Mouse (Mus musculus) limb, embryonic 12.5 days (tissue): ENCODE data around the gene Smco1. TPM values are rescaled to one million over a fixed set of nuclear protein-coding genes. Genes with fewer than 3 reads are reported as not detected.
"Not testable (repeated sequence)": the region's sequence is repeated elsewhere in the genome, so short reads cannot be mapped to it uniquely, and the experiment has no call there.

Source experiments
- ATAC-seq: fragments of 200-750 bp; cut with Nextera tagmentation; 2 replicates; pipeline ENCODE4 v1.8.0; 2017; ENCODE audit warnings: low read depth, moderate TSS enrichment; ENCODE audit not compliant: insufficient number of reproducible peaks, insufficient read depth, low FRiP score, low TSS enrichment
- H3K27ac ChIP-seq: fragments of 300-500 bp; sonication (generic); 2 replicates; pipeline ENCODE4 v1.5.1; 2016; ENCODE audit warnings: mild to moderate bottlenecking, moderate library complexity
- H3K27me3 ChIP-seq: fragments of 300-500 bp; sonication (generic); 2 replicates; pipeline ENCODE4 v1.6.1; 2016; ENCODE audit warnings: mild to moderate bottlenecking, moderate library complexity
- H3K36me3 ChIP-seq: fragments of 300-500 bp; sonication (generic); 2 replicates; pipeline ENCODE4 v1.6.1; 2016; ENCODE audit warnings: mild to moderate bottlenecking, moderate library complexity
- H3K4me1 ChIP-seq: fragments of 300-500 bp; sonication (generic); replicated peaks from 2 replicates; pipeline ENCODE4 v1.6.1; 2016
- H3K4me2 ChIP-seq: fragments of 300-500 bp; sonication (generic); 2 replicates; pipeline ENCODE4 v1.6.1; 2016; ENCODE audit warnings: mild to moderate bottlenecking, moderate library complexity
- H3K4me3 ChIP-seq: fragments of 300-500 bp; sonication (generic); replicated peaks from 2 replicates; pipeline ENCODE4 v1.5.1; 2016; ENCODE audit warnings: mild to moderate bottlenecking
- H3K9ac ChIP-seq: fragments of 300-500 bp; sonication (generic); replicated peaks from 2 replicates; pipeline ENCODE4 v1.6.1; 2016; ENCODE audit warnings: mild to moderate bottlenecking, moderate library complexity
- H3K9me3 ChIP-seq: fragments of 300-500 bp; sonication (generic); 2 replicates; pipeline ENCODE4 v1.6.1; 2016; ENCODE audit warnings: mild to moderate bottlenecking, moderate library complexity
- WGBS: fragments of 180-500 bp; shearing (Covaris S2); methylation state at CpG from one replicate; pipeline ENCODE4 v1.1.7; 2016; 5-methylcytosine and 5-hydroxymethylcytosine counted together
- polyA plus RNA-seq: library from polyadenylated mRNA; unstranded; fragments of >200 nt; fragmentation: Nextera tagmentation; extraction: Ambion mirVana; gene quantifications from 2 replicates; pipeline ENCODE4 v1.2.1, GENCODE M21; 2016

The Smco1 gene
- polyA plus RNA-seq, 1 experiment from 2014 or later: not detected

- Histone ChIP-seq H3K27me3 (no peaks in the 10 kb centered on the region), H3K4me3 (no peak overlapping the region), H3K9ac (no peak overlapping the region), H3K27ac (no peak overlapping the region), H3K9me3 (peaks cover 3% of the 10 kb centered on the region; the same call in 1 of the 2 replicates), H3K4me2 (no peak overlapping the region), H3K4me1 (peaks cover 8% of the 10 kb centered on the region; the same call in 1 of the 2 replicates), H3K36me3 (peaks cover 4% of the 10 kb centered on the region)
- 86% methylated on average over 6 of the region's 6 CpGs for WGBS
- ATAC-seq: no peak
Measured at GRCm38 (mm10) chr16:32275041-32275440, 3.8 kb downstream of the Smco1 start.

- no peak for ATAC-seq
- Histone ChIP-seq H3K27ac (no peak overlapping the region), H3K4me1 (peaks cover 10% of the 10 kb centered on the region; the same call in 1 of the 2 replicates), H3K27me3 (no peaks in the 10 kb centered on the region), H3K9ac (no peak overlapping the region), H3K36me3 (peaks cover 12% of the 10 kb centered on the region), H3K4me2 (no peak overlapping the region), H3K4me3 (no peak overlapping the region), H3K9me3 (peaks cover 6% of the 10 kb centered on the region; the same call in 1 of the 2 replicates)
- WGBS: 74% methylated on average over 1 of the region's 1 CpGs
Measured at GRCm38 (mm10) chr16:32275830-32276229, 4.6 kb downstream of the Smco1 start.

- peaks cover 27% of the 10 kb centered on the region for H3K36me3 ChIP-seq
- peaks cover 10% of the 10 kb centered on the region; the same call in 1 of the 2 replicates for H3K4me1 ChIP-seq
- H3K4me2 ChIP-seq: peak within 1 kb of the TSS; percentile 76
- H3K9me3 ChIP-seq: peaks cover 6% of the 10 kb centered on the region; the same call in 1 of the 2 replicates
- H3K27me3 ChIP-seq: no peaks in the 10 kb centered on the region
- peak within 1 kb of the TSS; percentile 95 for H3K27ac ChIP-seq
- peak within 1 kb of the TSS; percentile 93 for H3K9ac ChIP-seq
- under 1% methylated on average over 72 of the region's 75 CpGs for WGBS
- peak; percentile 80 for ATAC-seq
- peak within 1 kb of the TSS; percentile 87 for H3K4me3 ChIP-seq
Measured at GRCm38 (mm10) chr16:32277308-32278256, 6.3 kb downstream of the Smco1 start, which contains the start of gene Rnf168. Gene Rnf168 (plus strand): TSS chr16:32277459.

DNA sequence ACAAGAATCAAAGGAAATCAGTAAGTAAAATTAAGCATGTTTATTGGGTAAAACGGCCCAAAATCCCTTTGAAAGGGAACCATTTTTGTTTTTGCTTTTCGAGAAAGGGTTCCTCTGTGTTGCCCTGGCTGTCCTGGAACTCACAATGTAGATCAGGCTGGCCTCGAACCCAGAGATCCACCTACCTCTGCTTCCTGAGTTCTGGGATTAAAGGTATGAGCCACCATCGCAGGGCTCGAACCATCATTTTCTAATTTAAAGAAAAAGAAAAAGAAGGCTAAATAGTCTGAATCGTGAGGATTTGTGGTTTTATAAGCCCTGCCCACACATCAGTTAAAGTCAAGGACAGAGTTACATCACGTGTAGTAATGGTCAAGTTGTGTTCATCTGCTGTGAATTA is 7.1 kb downstream of the Smco1 start:
- 60% methylated on average over 7 of the region's 7 CpGs for WGBS
- peaks cover 6% of the 10 kb centered on the region; the same call in 1 of the 2 replicates for H3K9me3 ChIP-seq
- peak overlapping the region; percentile 87 for H3K4me3 ChIP-seq
- peaks cover 10% of the 10 kb centered on the region; the same call in 1 of the 2 replicates for H3K4me1 ChIP-seq
- ATAC-seq: no peak
- peak overlapping the region; percentile 76 for H3K4me2 ChIP-seq
- peak overlapping the region; percentile 95; the same call in 1 of the 2 replicates for H3K27ac ChIP-seq
- peak overlapping the region; percentile 93 for H3K9ac ChIP-seq
- no peaks in the 10 kb centered on the region for H3K27me3 ChIP-seq
- H3K36me3 ChIP-seq: peaks cover 35% of the 10 kb centered on the region

DNA sequence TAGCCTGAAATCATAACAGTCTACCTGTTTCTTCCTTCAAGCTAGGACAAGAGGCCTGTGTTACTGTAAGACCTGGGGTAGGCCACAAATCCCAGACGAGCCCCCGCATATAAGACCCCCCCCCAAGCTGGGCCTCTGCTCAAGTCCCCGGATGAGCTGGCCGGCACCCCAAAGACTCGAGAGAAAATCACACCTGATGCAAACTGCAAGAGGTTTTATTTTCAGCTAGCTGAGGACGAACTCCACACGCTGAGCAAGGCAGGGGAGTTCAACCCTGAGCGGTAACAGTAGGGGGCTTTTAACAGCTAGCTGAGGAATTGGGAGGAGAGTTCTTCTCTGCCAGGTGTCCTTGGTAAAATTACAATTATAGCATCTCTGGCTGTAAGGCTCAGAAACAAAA is 8.9 kb downstream of the Smco1 start:
- H3K9me3 ChIP-seq: peaks cover 6% of the 10 kb centered on the region; the same call in 1 of the 2 replicates
- peaks cover 10% of the 10 kb centered on the region; the same call in 1 of the 2 replicates for H3K4me1 ChIP-seq
- 88% methylated on average over 8 of the region's 8 CpGs for WGBS
- peak overlapping the region; percentile 76 for H3K4me2 ChIP-seq
- H3K27me3 ChIP-seq: no peaks in the 10 kb centered on the region
- H3K9ac ChIP-seq: peak overlapping the region; percentile 37; the same call in 1 of the 2 replicates
- H3K36me3 ChIP-seq: peaks cover 53% of the 10 kb centered on the region
- no peak overlapping the region for H3K27ac ChIP-seq
- ATAC-seq: no peak
- peak overlapping the region; percentile 20 for H3K4me3 ChIP-seq

DNA sequence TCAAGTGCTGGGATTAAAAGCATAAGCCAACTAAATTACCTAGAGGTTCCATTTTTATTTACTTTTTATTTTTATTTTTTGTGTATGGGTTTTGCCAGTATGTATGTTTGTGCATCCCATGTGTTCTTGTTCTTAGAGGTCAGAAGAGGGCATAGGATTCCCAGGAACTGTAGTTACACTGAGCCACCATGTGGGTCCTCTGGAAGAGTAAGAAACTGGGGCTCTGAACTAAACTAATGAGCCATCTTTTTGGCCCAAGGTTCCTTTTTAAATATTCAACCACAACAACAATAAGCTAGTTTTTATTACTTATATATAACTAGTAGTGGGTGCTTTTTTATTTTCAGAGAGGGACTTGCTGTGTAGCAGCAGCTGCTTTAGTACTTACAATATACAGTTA is 11.3 kb downstream of the Smco1 start:
- H3K4me3 ChIP-seq: no peak overlapping the region
- H3K36me3 ChIP-seq: peaks cover 77% of the 10 kb centered on the region
- H3K27me3 ChIP-seq: no peaks in the 10 kb centered on the region
- no peak overlapping the region for H3K4me2 ChIP-seq
- ATAC-seq: no peak
- no peak overlapping the region for H3K27ac ChIP-seq
- H3K9me3 ChIP-seq: peaks cover 6% of the 10 kb centered on the region; the same call in 1 of the 2 replicates
- peaks cover 8% of the 10 kb centered on the region; the same call in 1 of the 2 replicates for H3K4me1 ChIP-seq
- H3K9ac ChIP-seq: no peak overlapping the region

- H3K4me3 ChIP-seq: no peak overlapping the region
- no peak for ATAC-seq
- H3K4me2 ChIP-seq: no peak overlapping the region
- H3K27me3 ChIP-seq: no peaks in the 10 kb centered on the region
- no peaks in the 10 kb centered on the region for H3K9me3 ChIP-seq
- H3K9ac ChIP-seq: no peak overlapping the region
- H3K36me3 ChIP-seq: peaks cover 62% of the 10 kb centered on the region
- WGBS: 92% methylated on average over 4 of the region's 4 CpGs
- no peak overlapping the region for H3K27ac ChIP-seq
- H3K4me1 ChIP-seq: no peaks in the 10 kb centered on the region
Measured at GRCm38 (mm10) chr16:32291821-32292220, 20.6 kb downstream of the Smco1 start.

GRCm38 (mm10) chr16:32299617-32300016 is 28.3 kb downstream of the Smco1 start:
- WGBS: 96% methylated on average over 4 of the region's 4 CpGs
- ATAC-seq: not testable (repeated sequence)

DNA sequence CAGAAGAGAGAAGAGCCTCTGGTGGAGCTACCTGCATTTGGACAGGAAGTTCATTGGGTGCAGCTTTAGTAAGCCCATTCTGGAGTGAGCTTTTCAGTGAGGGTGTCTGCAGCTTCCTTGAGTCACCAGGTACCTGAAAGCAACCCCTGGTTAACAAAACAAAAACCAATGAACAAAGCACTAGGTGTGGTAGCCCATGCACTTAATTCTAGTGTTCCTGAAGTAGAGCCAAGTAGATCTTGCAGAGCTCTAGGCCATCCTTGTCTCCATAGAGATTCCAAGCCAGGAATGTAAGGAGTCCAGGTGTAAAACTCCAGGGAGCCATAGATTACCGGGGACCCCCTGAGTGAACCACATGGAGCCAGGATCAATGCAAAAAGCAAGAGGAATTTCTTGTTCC is 31.8 kb downstream of the Smco1 start:
- no peak overlapping the region for H3K4me3 ChIP-seq
- no peak overlapping the region for H3K4me2 ChIP-seq
- no peak for ATAC-seq
- H3K36me3 ChIP-seq: peaks cover 33% of the 10 kb centered on the region
- H3K9me3 ChIP-seq: no peaks in the 10 kb centered on the region
- WGBS: 60% methylated on average over 1 of the region's 1 CpGs
- no peaks in the 10 kb centered on the region for H3K4me1 ChIP-seq
- H3K9ac ChIP-seq: no peak overlapping the region
- no peaks in the 10 kb centered on the region for H3K27me3 ChIP-seq
- no peak overlapping the region for H3K27ac ChIP-seq

More at GRCm38 (mm10) chr16:32299617-32300016, 28.3 kb downstream of the Smco1 start:
- not testable (repeated sequence) for H3K27ac ChIP-seq, H3K4me1 ChIP-seq, H3K4me2 ChIP-seq, H3K27me3 ChIP-seq, H3K9me3 ChIP-seq, H3K4me3 ChIP-seq, H3K9ac ChIP-seq
- H3K36me3 ChIP-seq: peaks cover 57% of the 10 kb centered on the region

DNA sequence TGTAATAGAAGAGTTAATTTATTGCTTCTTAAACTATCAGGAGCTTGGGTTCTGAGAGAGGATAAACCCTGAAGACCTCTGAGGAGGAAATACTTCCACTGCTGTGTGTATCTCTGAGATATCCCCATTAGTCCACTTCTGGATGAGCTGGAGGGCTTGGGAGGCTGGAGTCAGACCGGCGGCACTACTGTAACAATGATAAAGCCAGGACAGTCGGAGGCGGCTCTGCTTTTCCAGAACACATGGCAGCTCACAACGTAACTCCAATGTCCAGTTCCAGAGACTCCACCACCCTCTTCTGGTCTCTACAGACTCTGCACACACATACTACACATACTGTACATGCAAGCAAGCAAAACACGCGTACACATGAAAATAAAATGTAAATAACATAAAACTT is 32.6 kb downstream of the Smco1 start:
- WGBS: 96% methylated on average over 7 of the region's 7 CpGs
- no peak for ATAC-seq

DNA sequence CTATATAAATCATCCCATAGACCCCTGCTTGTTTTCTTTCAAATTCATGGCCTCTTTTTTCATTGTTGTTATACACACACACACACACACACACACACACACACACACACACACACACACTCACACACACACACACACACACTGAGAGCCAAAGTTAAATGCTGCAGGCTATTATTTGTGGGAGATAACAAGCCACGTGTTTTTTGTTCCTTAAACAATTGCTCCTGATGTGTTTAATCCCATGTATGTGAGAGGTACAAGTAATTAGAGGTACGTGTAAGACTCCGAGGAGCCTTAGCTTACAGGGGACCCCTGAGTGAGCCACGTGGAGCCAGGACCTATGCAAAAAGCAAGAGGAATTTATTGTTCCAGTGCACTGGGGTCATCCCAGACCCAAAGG is 40.7 kb downstream of the Smco1 start:
- ATAC-seq: no peak
- Histone ChIP-seq H3K27me3 (peaks cover 2% of the 10 kb centered on the region; the same call in 1 of the 2 replicates), H3K27ac (no peak overlapping the region), H3K36me3 (no peaks in the 10 kb centered on the region), H3K4me2 (no peak overlapping the region), H3K4me3 (no peak overlapping the region), H3K9ac (no peak overlapping the region), H3K9me3 (no peaks in the 10 kb centered on the region), H3K4me1 (peaks cover 2% of the 10 kb centered on the region; the same call in 1 of the 2 replicates)
- 66% methylated on average over 4 of the region's 4 CpGs for WGBS

More for the DNA sequence above, 32.6 kb downstream of the Smco1 start:
- no peak overlapping the region for H3K4me2 ChIP-seq
- H3K9me3 ChIP-seq: no peaks in the 10 kb centered on the region
- H3K27ac ChIP-seq: no peak overlapping the region
- H3K36me3 ChIP-seq: peaks cover 25% of the 10 kb centered on the region
- H3K27me3 ChIP-seq: no peaks in the 10 kb centered on the region
- H3K4me3 ChIP-seq: no peak overlapping the region
- H3K4me1 ChIP-seq: no peaks in the 10 kb centered on the region
- H3K9ac ChIP-seq: no peak overlapping the region
